Mouse (Mus musculus): ENCODE measurements around the gene Vmn2r79.
"Not testable (repeated sequence)": the region's sequence is repeated elsewhere in the genome, so short reads cannot be mapped to it uniquely, and the experiment has no call there.

Vmn2r79 gene

DNA sequence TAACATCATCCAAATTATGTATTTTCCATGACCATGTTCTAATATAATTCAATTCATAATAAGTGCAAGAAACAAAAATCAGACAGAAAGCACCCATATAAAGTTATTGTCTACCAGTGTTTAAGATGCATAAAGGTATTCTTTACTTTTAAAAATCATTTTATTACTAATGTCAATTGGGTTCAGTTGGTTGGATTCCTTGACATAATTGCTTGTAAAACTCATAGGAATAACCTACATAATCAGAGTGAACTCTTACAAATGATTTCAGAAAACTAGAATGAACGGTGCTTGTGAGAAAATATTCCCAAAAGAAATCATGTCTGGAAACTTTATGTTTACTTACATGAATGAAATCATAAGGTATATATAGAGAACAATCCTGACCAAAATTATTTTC lies at the start of gene Vmn2r79:
Gene Vmn2r79, plus strand, starts transcription at position 301 of the 400 bp plus-strand sequence.
- DNase-seq = not testable (repeated sequence)

DNA sequence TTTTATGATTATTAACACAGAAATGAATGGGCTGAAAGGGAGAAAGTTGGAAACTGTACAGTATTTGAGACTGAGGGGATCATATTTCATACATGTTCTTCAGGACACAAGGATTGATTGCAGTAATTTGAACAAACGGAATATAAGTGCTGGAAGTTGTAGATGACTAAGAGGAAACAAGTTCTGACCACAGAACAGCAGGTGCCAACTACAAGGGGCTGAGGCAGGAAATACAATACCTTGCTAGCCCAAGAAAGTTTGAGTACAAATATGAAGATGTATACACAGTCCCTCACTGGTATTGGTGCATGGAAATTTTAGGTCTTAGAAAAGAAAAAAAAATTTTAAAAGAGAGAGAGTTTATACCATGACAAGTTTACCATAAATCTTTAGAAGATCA lies 1.2 kb upstream of the Vmn2r79 start:
- DNase-seq = no peak

DNA sequence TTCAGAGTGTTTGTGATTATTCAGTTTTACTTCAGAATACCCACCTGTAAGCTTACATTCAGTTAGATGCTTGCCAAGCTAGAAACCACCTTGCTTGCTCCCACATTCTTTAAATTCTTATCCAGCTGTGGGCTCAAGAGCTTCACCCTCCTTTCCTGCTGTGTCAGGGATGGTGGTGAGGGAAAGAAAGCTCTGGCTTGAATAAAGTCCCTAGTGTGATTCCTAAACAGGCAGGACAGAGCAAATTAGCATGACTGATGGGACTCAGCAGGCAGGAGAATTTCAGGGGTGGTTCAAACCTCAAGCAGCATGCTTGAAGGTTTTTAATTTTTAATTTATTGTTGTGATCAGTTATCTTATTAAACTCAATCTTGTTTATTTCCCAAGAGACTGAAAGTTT lies 30.6 kb downstream of the Vmn2r79 start:
- not testable (repeated sequence) for DNase-seq

DNA sequence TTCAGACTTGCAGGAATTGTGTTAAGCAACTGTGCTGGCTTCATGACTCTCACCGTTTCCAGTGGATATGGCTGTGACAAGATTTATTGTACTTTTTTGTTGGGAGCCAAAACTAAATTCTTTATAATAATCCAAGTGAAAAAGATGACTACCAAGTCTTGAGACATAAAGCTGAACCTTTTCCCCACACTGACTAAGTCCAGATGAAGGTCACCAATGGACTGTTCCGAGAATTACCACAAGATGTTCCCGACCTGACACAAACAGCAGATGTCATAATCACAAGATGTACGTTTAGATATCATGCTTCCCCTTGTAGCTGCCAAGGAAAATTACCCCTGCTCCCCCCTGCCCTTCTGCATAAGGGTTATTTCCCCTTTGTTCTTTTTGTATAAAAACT lies 67.7 kb downstream of the Vmn2r79 start:
- no peak for DNase-seq

All from lung, postnatal 36 days (tissue).